ENCODE assay signal across 11 mouse cellular contexts in the genomic region with DNA sequence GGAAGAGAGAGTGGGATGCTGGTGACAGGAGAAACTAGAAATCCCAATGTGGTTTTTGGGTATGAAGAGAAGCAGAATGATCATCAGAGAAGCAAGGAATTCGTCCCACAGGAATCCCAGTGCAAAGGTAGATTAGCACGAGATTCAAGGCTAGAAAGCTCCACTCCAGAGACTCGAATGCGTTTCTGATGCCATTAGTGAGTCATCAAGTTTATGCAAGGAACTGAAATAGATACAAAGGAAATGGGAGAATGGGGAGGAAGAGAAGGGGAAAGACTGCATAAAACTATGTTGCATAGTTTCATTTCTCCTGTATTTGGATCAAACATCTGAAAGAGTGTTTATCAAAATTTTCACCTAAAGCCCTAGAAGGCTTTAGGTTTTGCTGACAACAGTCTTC.
"Had no signal": no experiment of that assay in that cellular context is flagged by ENCODE, and none has a peak within 500 bp of the region (broad histone marks: within the 10 kb centered on the region; RNA-seq: fewer than 3 reads in every experiment).

No protein-coding gene starts in this region.

- H3K9ac ChIP-seq: limb, embryonic 13.5 days; liver, embryonic 14.5 days; midbrain, embryonic 12.5 days; neural tube, embryonic 12.5 days had no signal

- H3K4me3 ChIP-seq: limb, embryonic 13.5 days; midbrain, embryonic 12.5 days; neural tube, embryonic 12.5 days had no signal

- H3K36me3 ChIP-seq: limb, embryonic 13.5 days; midbrain, embryonic 12.5 days; neural tube, embryonic 12.5 days had no signal

- H3K4me1 ChIP-seq: limb, embryonic 13.5 days; midbrain, embryonic 12.5 days; neural tube, embryonic 12.5 days had no signal

- H3K27me3 ChIP-seq: limb, embryonic 13.5 days; midbrain, embryonic 12.5 days; neural tube, embryonic 12.5 days had no signal

- H3K9me3 ChIP-seq: limb, embryonic 13.5 days; midbrain, embryonic 12.5 days; neural tube, embryonic 12.5 days had no signal

- H3K27ac ChIP-seq: limb, embryonic 13.5 days; liver, embryonic 14.5 days; midbrain, embryonic 12.5 days; neural tube, embryonic 12.5 days had no signal

- ATAC-seq: midbrain, embryonic 16.5 days had no signal

- H3K4me2 ChIP-seq: limb, embryonic 13.5 days; midbrain, embryonic 12.5 days; neural tube, embryonic 12.5 days had no signal

- DNase-seq: kidney, adult 8-10 months; kidney, postnatal 25 days; left cerebral cortex, postnatal 4 days; lung, adult 18-20 months; thymus, adult 18-20 months; thymus, postnatal 14 days had no signal
